Mouse (Mus musculus) spleen, adult 2 months (tissue): Measurements from ENCODE around the gene Styk1.

ENCODE experiments used
- CTCF ChIP-seq: fragments of 200-500 bp; IDR thresholded peaks from 2 replicates; pipeline ENCODE4 v1.5.1; 2011; ENCODE audit warnings: mild to moderate bottlenecking, inconsistent platforms; ENCODE audit not compliant: insufficient read depth, insufficient read length, insufficient replicate concordance; ENCODE audit errors: extremely low read depth
- POLR2A ChIP-seq: fragments of 200-500 bp; IDR thresholded peaks from 2 replicates; pipeline ENCODE4 v1.6.1; 2011; ENCODE audit warnings: low read depth, low read length, inconsistent platforms

- no peak for TF ChIP-seq CTCF
- no peak for TF ChIP-seq POLR2A
Observed at GRCm38 (mm10) chr6:131304776-131305175, 48.6 kb downstream of the Styk1 start.
